Mouse (Mus musculus): Measurements from ENCODE around the gene Atp6v0b. TPM values are rescaled to one million over a fixed set of nuclear protein-coding genes. Genes with fewer than 3 reads are reported as not detected.

Atp6v0b gene
- total and polyA plus RNA-seq, 3 experiments: 109 to 279 (median 124) TPM

- DNase-seq: no peak
- intact Hi-C loops (cut with DNase I): no loop called here
- TF ChIP-seq CTCF (IDR thresholded peaks at IDR 0.05): no peak
- no peak for TF ChIP-seq POLR2A (IDR thresholded peaks at IDR 0.05; ENCODE audit: insufficient read depth, low read depth, low read length)
- TF ChIP-seq EP300 (IDR thresholded peaks at IDR 0.05; ENCODE audit: insufficient read depth, low read depth, low read length): no peak
- Histone ChIP-seq H3K27ac (no peak overlapping the region), H3K9ac (ENCODE audit: low read depth, low read length) (no peak overlapping the region), H3K27me3 (ENCODE audit: control insufficient read depth, insufficient read depth, low read length) (no peaks in the 10 kb centered on the region), H3K4me1 (ENCODE audit: control insufficient read depth, insufficient read depth, low read length) (peaks cover 1% of the 10 kb centered on the region; the same call in 1 of the 2 replicates), H3K36me3 (ENCODE audit: control insufficient read depth, insufficient read depth, low read length) (no peaks in the 10 kb centered on the region), H3K79me2 (replicated peaks; ENCODE audit: control insufficient read depth, insufficient read depth, low read length) (no peaks in the 10 kb centered on the region), H3K4me3 (no peak overlapping the region)
- 87% methylated on average over 5 of the region's 5 CpGs for WGBS
Measured at GRCm38 (mm10) chr4:117849506-117849905, 37.6 kb downstream of the Atp6v0b start.

GRCm38 (mm10) chr4:117849063-117849462 is 38.1 kb downstream of the Atp6v0b start:
- Histone ChIP-seq H3K36me3 (ENCODE audit: control insufficient read depth, insufficient read depth, low read length) (no peaks in the 10 kb centered on the region), H3K9ac (ENCODE audit: low read depth, low read length) (no peak overlapping the region), H3K79me2 (replicated peaks; ENCODE audit: control insufficient read depth, insufficient read depth, low read length) (no peaks in the 10 kb centered on the region), H3K4me3 (no peak overlapping the region), H3K27ac (no peak overlapping the region), H3K4me1 (ENCODE audit: control insufficient read depth, insufficient read depth, low read length) (peaks cover 1% of the 10 kb centered on the region; the same call in 1 of the 2 replicates), H3K27me3 (ENCODE audit: control insufficient read depth, insufficient read depth, low read length) (no peaks in the 10 kb centered on the region)
- no peak for DNase-seq
- intact Hi-C loops (cut with DNase I): no loop called here
- 77% methylated on average over 17 of the region's 17 CpGs for WGBS
- TF ChIP-seq POLR2A (IDR thresholded peaks at IDR 0.05; ENCODE audit: insufficient read depth, low read depth, low read length) (no peak), CTCF (IDR thresholded peaks at IDR 0.05) (no peak), EP300 (IDR thresholded peaks at IDR 0.05; ENCODE audit: insufficient read depth, low read depth, low read length) (no peak)

DNA sequence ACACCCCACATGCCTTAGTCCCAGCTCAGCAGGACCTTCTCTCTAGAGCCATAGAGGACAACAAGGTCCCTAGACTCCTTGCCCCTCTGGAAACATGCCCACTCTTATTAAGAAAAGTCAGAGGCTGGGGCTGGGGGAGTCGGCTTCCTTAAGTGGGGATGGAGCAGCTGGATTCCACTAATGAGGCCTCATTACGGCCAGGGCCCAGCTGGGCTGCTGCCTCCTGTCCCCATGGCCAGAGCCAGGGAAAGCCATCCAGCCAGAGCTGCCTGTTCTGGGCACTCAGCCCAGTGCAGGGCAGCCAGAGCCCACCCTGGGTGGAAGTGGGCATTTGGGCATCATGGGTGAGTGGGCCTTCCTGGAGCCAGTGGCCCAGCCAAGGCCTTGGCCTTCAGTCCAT is 40.1 kb downstream of the Atp6v0b start:
- Histone ChIP-seq H3K79me2 (replicated peaks; ENCODE audit: control insufficient read depth, insufficient read depth, low read length) (no peaks in the 10 kb centered on the region), H3K4me1 (ENCODE audit: control insufficient read depth, insufficient read depth, low read length) (peaks cover 1% of the 10 kb centered on the region; the same call in 1 of the 2 replicates), H3K27ac (no peak overlapping the region), H3K4me3 (no peak overlapping the region), H3K27me3 (ENCODE audit: control insufficient read depth, insufficient read depth, low read length) (no peaks in the 10 kb centered on the region), H3K36me3 (ENCODE audit: control insufficient read depth, insufficient read depth, low read length) (no peaks in the 10 kb centered on the region), H3K9ac (ENCODE audit: low read depth, low read length) (no peak overlapping the region)
- intact Hi-C loops (cut with DNase I): no loop called here
- no peak for DNase-seq
- no peak for TF ChIP-seq CTCF (IDR thresholded peaks at IDR 0.05)
- no peak for TF ChIP-seq POLR2A (IDR thresholded peaks at IDR 0.05; ENCODE audit: insufficient read depth, low read depth, low read length)
- no peak for TF ChIP-seq EP300 (IDR thresholded peaks at IDR 0.05; ENCODE audit: insufficient read depth, low read depth, low read length)
- 75% methylated on average over 2 of the region's 2 CpGs for WGBS

DNA sequence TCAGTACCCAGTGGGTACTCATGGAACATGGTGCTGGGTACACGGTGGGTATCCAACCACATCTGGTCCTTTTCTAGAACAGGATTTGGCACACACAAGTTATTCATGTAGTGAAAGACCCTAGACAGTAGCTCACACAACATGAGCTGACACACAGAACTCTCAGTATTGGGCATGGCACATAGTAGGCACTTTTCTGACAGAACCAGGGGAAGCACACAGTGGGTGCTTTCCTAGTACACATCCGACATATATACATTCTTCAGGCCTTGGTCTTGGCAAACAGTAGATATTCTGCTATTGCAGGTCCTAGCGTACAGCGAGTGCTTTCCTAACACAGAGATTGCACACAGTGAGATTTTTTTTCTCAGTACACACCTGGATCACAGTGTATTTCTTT is 40.9 kb downstream of the Atp6v0b start:
- intact Hi-C loops (cut with DNase I): no loop called here
- no peak overlapping the region for H3K9ac ChIP-seq (ENCODE audit: low read depth, low read length)
- 96% methylated on average over 4 of the region's 4 CpGs for WGBS

DNA sequence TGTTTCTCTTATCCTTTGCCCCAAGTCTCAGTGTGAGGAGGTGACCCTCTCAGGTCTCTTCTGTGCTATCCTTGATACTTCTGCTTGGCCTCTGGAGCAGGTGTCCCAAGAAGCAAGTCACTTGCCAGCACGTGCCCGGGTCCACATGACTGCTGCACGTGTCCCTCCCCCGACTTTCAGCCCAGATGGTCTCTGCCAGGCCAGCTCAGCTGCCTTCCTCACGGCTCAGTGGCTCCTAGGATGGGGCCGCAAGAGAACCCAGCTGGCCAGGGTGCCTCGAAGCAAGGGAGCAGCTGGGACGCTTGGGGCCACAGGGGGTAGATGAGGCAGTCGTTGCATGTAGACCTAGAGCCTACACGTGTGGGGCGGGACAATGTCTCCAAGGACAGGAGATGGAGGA is 41.8 kb downstream of the Atp6v0b start:
- H3K4me3 ChIP-seq: no peak overlapping the region
- intact Hi-C loops (cut with DNase I): no loop called here
- no peaks in the 10 kb centered on the region; the same call in 1 of the 2 replicates for H3K27me3 ChIP-seq (ENCODE audit: control insufficient read depth, insufficient read depth, low read length)
- no peaks in the 10 kb centered on the region for H3K36me3 ChIP-seq (ENCODE audit: control insufficient read depth, insufficient read depth, low read length)
- TF ChIP-seq EP300 (IDR thresholded peaks at IDR 0.05; ENCODE audit: insufficient read depth, low read depth, low read length): no peak
- TF ChIP-seq CTCF (IDR thresholded peaks at IDR 0.05): no peak
- TF ChIP-seq POLR2A (IDR thresholded peaks at IDR 0.05; ENCODE audit: insufficient read depth, low read depth, low read length): no peak
- no peak overlapping the region for H3K27ac ChIP-seq
- no peak overlapping the region for H3K9ac ChIP-seq (ENCODE audit: low read depth, low read length)
- DNase-seq: no peak
- no peaks in the 10 kb centered on the region for H3K4me1 ChIP-seq (ENCODE audit: control insufficient read depth, insufficient read depth, low read length)
- no peaks in the 10 kb centered on the region for H3K79me2 ChIP-seq (replicated peaks; ENCODE audit: control insufficient read depth, insufficient read depth, low read length)
- 86% methylated on average over 11 of the region's 11 CpGs for WGBS

More for the DNA sequence above, 40.9 kb downstream of the Atp6v0b start:
- no peaks in the 10 kb centered on the region for H3K27me3 ChIP-seq (ENCODE audit: control insufficient read depth, insufficient read depth, low read length)
- no peaks in the 10 kb centered on the region for H3K36me3 ChIP-seq (ENCODE audit: control insufficient read depth, insufficient read depth, low read length)
- TF ChIP-seq EP300 (IDR thresholded peaks at IDR 0.05; ENCODE audit: insufficient read depth, low read depth, low read length) (no peak), POLR2A (IDR thresholded peaks at IDR 0.05; ENCODE audit: insufficient read depth, low read depth, low read length) (no peak), CTCF (IDR thresholded peaks at IDR 0.05) (no peak)
- peaks cover 1% of the 10 kb centered on the region; the same call in 1 of the 2 replicates for H3K4me1 ChIP-seq (ENCODE audit: control insufficient read depth, insufficient read depth, low read length)
- no peak overlapping the region for H3K27ac ChIP-seq
- DNase-seq: no peak
- no peaks in the 10 kb centered on the region for H3K79me2 ChIP-seq (replicated peaks; ENCODE audit: control insufficient read depth, insufficient read depth, low read length)
- no peak overlapping the region for H3K4me3 ChIP-seq

DNA sequence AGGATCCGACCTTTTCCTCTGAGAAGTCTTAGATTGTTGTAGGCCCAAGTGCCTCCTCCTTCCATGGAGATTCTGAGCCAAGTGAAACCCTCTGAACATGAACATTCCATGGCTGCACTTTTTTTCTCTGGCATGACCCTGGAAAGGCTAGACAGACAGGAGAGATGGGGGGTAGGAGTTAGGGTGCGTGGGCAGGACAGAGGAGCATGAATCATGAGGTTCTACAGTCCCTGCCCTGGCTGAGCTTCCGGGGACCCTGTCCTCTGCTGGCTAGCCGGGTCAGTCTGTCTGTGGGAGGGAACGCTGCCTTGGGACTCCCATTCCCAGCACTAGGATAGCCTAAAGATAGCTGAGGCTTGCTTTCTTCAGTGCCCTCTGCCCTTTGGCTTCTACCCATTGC is 42.7 kb downstream of the Atp6v0b start:
- Histone ChIP-seq H3K4me1 (ENCODE audit: control insufficient read depth, insufficient read depth, low read length) (no peaks in the 10 kb centered on the region), H3K79me2 (replicated peaks; ENCODE audit: control insufficient read depth, insufficient read depth, low read length) (no peaks in the 10 kb centered on the region), H3K36me3 (ENCODE audit: control insufficient read depth, insufficient read depth, low read length) (no peaks in the 10 kb centered on the region), H3K4me3 (no peak overlapping the region), H3K9ac (ENCODE audit: low read depth, low read length) (no peak overlapping the region), H3K27me3 (ENCODE audit: control insufficient read depth, insufficient read depth, low read length) (no peaks in the 10 kb centered on the region; the same call in 1 of the 2 replicates), H3K27ac (no peak overlapping the region)
- TF ChIP-seq POLR2A (IDR thresholded peaks at IDR 0.05; ENCODE audit: insufficient read depth, low read depth, low read length) (no peak), EP300 (IDR thresholded peaks at IDR 0.05; ENCODE audit: insufficient read depth, low read depth, low read length) (no peak), CTCF (IDR thresholded peaks at IDR 0.05) (no peak)
- DNase-seq: no peak
- intact Hi-C loops (cut with DNase I): no loop called here
- WGBS: 79% methylated on average over 5 of the region's 5 CpGs
